Mouse (Mus musculus) duodenum, adult 2 months (tissue): ENCODE results near the gene Wdr1. TPM values are rescaled to one million over a fixed set of nuclear protein-coding genes. Genes with fewer than 3 reads are reported as not detected.

ENCODE experiments used
- polyA plus RNA-seq: library from polyadenylated mRNA; depleted of rRNA; stranded (reverse); fragments of >200 nt; gene quantifications from 2 replicates; pipeline ENCODE4 v1.2.3, GENCODE M21; 2012; ENCODE audit warnings: low replicate concordance; rRNA removed

The Wdr1 gene
- polyA plus RNA-seq = 104 and 142 TPM in 2 replicates

GRCm38 (mm10) chr5:38563121-38563520, at the start of gene Wdr1:
Gene Wdr1 (minus strand): TSS chr5:38563221.

GRCm38 (mm10) chr5:38502992-38503391, 60.0 kb downstream of the Wdr1 start, which contains the start of gene Slc2a9:
Gene Slc2a9 (minus strand): TSS chr5:38503143.

Other genes with a start within 250 kb of the Wdr1 start
- not detected in 2 replicates for gene Drd5, start 243.9 kb downstream of the Wdr1 start, polyA plus RNA-seq
- gene Slc2a9, start 60.1 kb downstream of the Wdr1 start, polyA plus RNA-seq = 12.8 and 24.2 TPM in 2 replicates
- gene Zfp518b, start 121.6 kb upstream of the Wdr1 start, polyA plus RNA-seq = 0.15 and 0.33 TPM in 2 replicates